Mouse (Mus musculus): ENCODE results near the gene Prr22. TPM values are rescaled to one million over a fixed set of nuclear protein-coding genes. Genes with fewer than 3 reads are reported as not detected.

The Prr22 gene
- total RNA-seq, 2 experiments from 2014 or later, result not detected

GRCm38 (mm10) chr17:56799276-56799675 lies 29.2 kb downstream of the Prr22 start:
- ATAC-seq (replicated peaks; ENCODE audit: low FRiP score, poor library complexity, severe bottlenecking), result no peak

DNA sequence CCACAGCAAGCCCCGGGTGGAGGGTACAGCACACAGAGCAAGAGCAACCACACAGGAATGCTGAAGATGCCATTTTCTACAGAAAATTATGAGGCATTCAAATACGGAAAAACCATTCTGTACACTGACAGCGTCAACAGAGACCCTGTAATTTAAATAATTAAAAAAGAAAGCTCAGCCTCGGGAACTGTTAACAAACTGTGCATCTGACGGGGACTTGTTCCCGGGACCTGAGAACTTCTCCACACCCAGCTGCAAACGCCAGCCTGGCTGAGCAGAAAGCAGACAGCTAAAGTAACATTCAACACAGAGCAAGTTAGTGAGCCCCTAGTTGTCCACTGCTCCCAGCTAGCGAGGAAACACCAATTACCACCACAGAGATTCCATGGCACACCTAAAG lies 32.0 kb downstream of the Prr22 start:
- ATAC-seq (replicated peaks; ENCODE audit: low FRiP score, poor library complexity, severe bottlenecking), result no peak

- no peak for ATAC-seq (replicated peaks; ENCODE audit: low FRiP score, poor library complexity, severe bottlenecking)
These were observed 34.9 kb downstream of the Prr22 start for GRCm38 (mm10) chr17:56804952-56805351.

- no peak for ATAC-seq (replicated peaks; ENCODE audit: low FRiP score, poor library complexity, severe bottlenecking)
These were observed 35.7 kb downstream of the Prr22 start for GRCm38 (mm10) chr17:56805784-56806183.

DNA sequence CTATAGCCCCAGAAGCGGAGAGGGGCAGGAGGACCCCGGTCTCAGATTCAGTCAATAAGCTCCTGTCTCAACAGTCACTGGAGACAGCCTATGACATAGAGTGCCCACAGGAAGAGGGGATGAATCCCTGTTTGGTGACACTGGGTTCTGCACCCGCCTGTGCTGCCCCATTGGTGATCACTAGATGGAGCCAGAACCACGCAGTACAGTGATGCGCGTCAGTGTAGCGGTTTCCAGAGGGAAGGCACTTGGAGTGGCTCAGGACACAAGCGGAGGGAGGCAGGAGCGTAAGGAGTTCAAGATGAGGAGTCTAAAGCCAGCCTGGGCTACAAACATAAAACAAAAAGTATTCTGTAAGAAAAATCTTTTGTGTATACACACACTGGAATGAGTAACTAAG lies 38.5 kb downstream of the Prr22 start:
- ATAC-seq (replicated peaks; ENCODE audit: low FRiP score, poor library complexity, severe bottlenecking), result peak; percentile 71

- no peak for ATAC-seq (replicated peaks; ENCODE audit: low FRiP score, poor library complexity, severe bottlenecking)
These were observed 40.2 kb downstream of the Prr22 start for GRCm38 (mm10) chr17:56810245-56810644.

- no peak for ATAC-seq (replicated peaks; ENCODE audit: low FRiP score, poor library complexity, severe bottlenecking)
These were observed 44.4 kb downstream of the Prr22 start for GRCm38 (mm10) chr17:56814316-56815056.

GRCm38 (mm10) chr17:56815057-56815345 lies 45.0 kb downstream of the Prr22 start:
- ATAC-seq (replicated peaks; ENCODE audit: low FRiP score, poor library complexity, severe bottlenecking), result no peak

GRCm38 (mm10) chr17:56818067-56818636 lies 48.1 kb downstream of the Prr22 start:
- ATAC-seq (replicated peaks; ENCODE audit: low FRiP score, poor library complexity, severe bottlenecking), result peak; percentile 68

GRCm38 (mm10) chr17:56819032-56819545 lies 49.0 kb downstream of the Prr22 start:
- ATAC-seq (replicated peaks; ENCODE audit: low FRiP score, poor library complexity, severe bottlenecking), result no peak

DNA sequence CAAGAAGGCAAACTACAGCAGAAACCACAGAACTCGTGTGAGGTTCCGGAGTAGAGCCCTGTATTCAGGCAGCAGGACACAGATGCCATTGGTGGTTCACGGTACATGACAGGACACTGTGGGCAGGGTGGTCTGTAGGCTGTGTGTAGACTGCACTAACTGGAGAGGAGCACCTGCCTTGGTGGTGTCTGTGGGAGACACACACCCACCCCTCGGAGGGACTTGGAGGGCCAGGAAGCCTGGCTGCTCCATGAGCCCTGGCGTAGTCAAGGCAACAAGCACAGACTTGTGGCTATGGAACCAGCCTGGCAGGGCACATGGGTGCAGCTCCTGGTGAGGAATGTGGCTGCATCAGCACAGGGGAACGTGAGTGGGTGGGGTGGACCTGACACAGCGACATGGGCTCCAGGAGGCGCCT lies 49.7 kb downstream of the Prr22 start:
- ATAC-seq (replicated peaks; ENCODE audit: low FRiP score, poor library complexity, severe bottlenecking), result peak; percentile 39; the same call in 1 of the 2 replicates

Other genes starting within 250 kb of the Prr22 start
- 6.1 TPM in 1 of 2 replicates, not detected in the other for gene Gm20219, start 215.9 kb upstream of the Prr22 start, total RNA-seq (2015; ENCODE audit: low replicate concordance)
- 1.2 TPM in 1 of 2 replicates, not detected in the other for gene Gm20219, start 215.9 kb upstream of the Prr22 start, total RNA-seq (2017; ENCODE audit: low replicate concordance)
- gene Safb2, start 185.7 kb upstream of the Prr22 start, total RNA-seq (2015; ENCODE audit: low replicate concordance), result 107 and 153 TPM in 2 replicates
- gene Safb2, start 185.7 kb upstream of the Prr22 start, total RNA-seq (2017; ENCODE audit: low replicate concordance), result 350 and 385 TPM in 2 replicates
- gene Safb, start 185.4 kb upstream of the Prr22 start, total RNA-seq (2015; ENCODE audit: low replicate concordance), result 120 and 141 TPM in 2 replicates
- gene Safb, start 185.4 kb upstream of the Prr22 start, total RNA-seq (2017; ENCODE audit: low replicate concordance), result 189 and 314 TPM in 2 replicates
- gene 2410015M20Rik, start 160.5 kb upstream of the Prr22 start, total RNA-seq (2015; ENCODE audit: low replicate concordance), result 21.8 and 29.9 TPM in 2 replicates
- gene 2410015M20Rik, start 160.5 kb upstream of the Prr22 start, total RNA-seq (2017; ENCODE audit: low replicate concordance), result 20.7 and 33.0 TPM in 2 replicates
- 298 and 344 TPM in 2 replicates for gene Rpl36, start 156.8 kb upstream of the Prr22 start, total RNA-seq (2015; ENCODE audit: low replicate concordance)
- gene Rpl36, start 156.8 kb upstream of the Prr22 start, total RNA-seq (2017; ENCODE audit: low replicate concordance), result 203 and 323 TPM in 2 replicates
- gene Lonp1, start 143.4 kb upstream of the Prr22 start, total RNA-seq (2015; ENCODE audit: low replicate concordance), result 3.6 and 4.2 TPM in 2 replicates
- gene Lonp1, start 143.4 kb upstream of the Prr22 start, total RNA-seq (2017; ENCODE audit: low replicate concordance), result 9.5 and 15.0 TPM in 2 replicates
- not detected in 2 replicates for gene Catsperd, start 142.1 kb upstream of the Prr22 start, total RNA-seq (2015; ENCODE audit: low replicate concordance)
- not detected in 2 replicates for gene Catsperd, start 142.1 kb upstream of the Prr22 start, total RNA-seq (2017; ENCODE audit: low replicate concordance)
- 51.1 and 73.9 TPM in 2 replicates for gene Ranbp3, start 97.0 kb upstream of the Prr22 start, total RNA-seq (2015; ENCODE audit: low replicate concordance)
- gene Ranbp3, start 97.0 kb upstream of the Prr22 start, total RNA-seq (2017; ENCODE audit: low replicate concordance), result 72.9 and 77.2 TPM in 2 replicates
- gene Ndufa11, start 52.5 kb upstream of the Prr22 start, total RNA-seq (2015; ENCODE audit: low replicate concordance), result 46.5 and 90.1 TPM in 2 replicates
- gene Ndufa11, start 52.5 kb upstream of the Prr22 start, total RNA-seq (2017; ENCODE audit: low replicate concordance), result 54.2 and 67.9 TPM in 2 replicates
- gene Vmac, start 52.2 kb upstream of the Prr22 start, total RNA-seq (2015; ENCODE audit: low replicate concordance), result 2.1 and 2.2 TPM in 2 replicates
- not detected in 2 replicates for gene Vmac, start 52.2 kb upstream of the Prr22 start, total RNA-seq (2017; ENCODE audit: low replicate concordance)
- not detected in 2 replicates for gene Nrtn, start 12.7 kb upstream of the Prr22 start, total RNA-seq (2015; ENCODE audit: low replicate concordance)
- not detected in 2 replicates for gene Nrtn, start 12.7 kb upstream of the Prr22 start, total RNA-seq (2017; ENCODE audit: low replicate concordance)
- 6.5 and 7.1 TPM in 2 replicates for gene Dus3l, start 5.5 kb upstream of the Prr22 start, total RNA-seq (2015; ENCODE audit: low replicate concordance)
- gene Dus3l, start 5.5 kb upstream of the Prr22 start, total RNA-seq (2017; ENCODE audit: low replicate concordance), result 3.0 and 5.4 TPM in 2 replicates
- 101 and 107 TPM in 2 replicates for gene Rfx2, start 60.8 kb downstream of the Prr22 start, total RNA-seq (2015; ENCODE audit: low replicate concordance)
- 76.1 and 105 TPM in 2 replicates for gene Rfx2, start 60.8 kb downstream of the Prr22 start, total RNA-seq (2017; ENCODE audit: low replicate concordance)
- gene Acsbg2, start 104.2 kb downstream of the Prr22 start, total RNA-seq (2015; ENCODE audit: low replicate concordance), result not detected in 2 replicates
- not detected in 2 replicates for gene Acsbg2, start 104.2 kb downstream of the Prr22 start, total RNA-seq (2017; ENCODE audit: low replicate concordance)
- not detected in 2 replicates for gene 1700061G19Rik, start 105.2 kb downstream of the Prr22 start, total RNA-seq (2015; ENCODE audit: low replicate concordance)
- not detected in 2 replicates for gene 1700061G19Rik, start 105.2 kb downstream of the Prr22 start, total RNA-seq (2017; ENCODE audit: low replicate concordance)
- gene Mllt1, start 165.2 kb downstream of the Prr22 start, total RNA-seq (2015; ENCODE audit: low replicate concordance), result 3.4 and 9.4 TPM in 2 replicates
- 4.4 and 6.4 TPM in 2 replicates for gene Mllt1, start 165.2 kb downstream of the Prr22 start, total RNA-seq (2017; ENCODE audit: low replicate concordance)
- gene Acer1, start 211.9 kb downstream of the Prr22 start, total RNA-seq (2015; ENCODE audit: low replicate concordance), result not detected in 2 replicates
- not detected in 2 replicates for gene Acer1, start 211.9 kb downstream of the Prr22 start, total RNA-seq (2017; ENCODE audit: low replicate concordance)
- 2.2 and 26.8 TPM in 2 replicates for gene Clpp, start 220.1 kb downstream of the Prr22 start, total RNA-seq (2015; ENCODE audit: low replicate concordance)
- gene Clpp, start 220.1 kb downstream of the Prr22 start, total RNA-seq (2017; ENCODE audit: low replicate concordance), result 10.8 and 15.7 TPM in 2 replicates
- gene Alkbh7, start 227.1 kb downstream of the Prr22 start, total RNA-seq (2015; ENCODE audit: low replicate concordance), result not detected in 2 replicates
- gene Alkbh7, start 227.1 kb downstream of the Prr22 start, total RNA-seq (2017; ENCODE audit: low replicate concordance), result 6.2 TPM in 1 of 2 replicates, not detected in the other
- not detected in 2 replicates for gene Pspn, start 229.8 kb downstream of the Prr22 start, total RNA-seq (2015; ENCODE audit: low replicate concordance)
- not detected in 2 replicates for gene Pspn, start 229.8 kb downstream of the Prr22 start, total RNA-seq (2017; ENCODE audit: low replicate concordance)
- gene Gtf2f1, start 241.0 kb downstream of the Prr22 start, total RNA-seq (2015; ENCODE audit: low replicate concordance), result 57.4 and 61.3 TPM in 2 replicates
- 70.8 and 90.7 TPM in 2 replicates for gene Gtf2f1, start 241.0 kb downstream of the Prr22 start, total RNA-seq (2017; ENCODE audit: low replicate concordance)
- not detected in 2 replicates for gene Gm17949, start 241.2 kb downstream of the Prr22 start, total RNA-seq (2015; ENCODE audit: low replicate concordance)
- gene Gm17949, start 241.2 kb downstream of the Prr22 start, total RNA-seq (2017; ENCODE audit: low replicate concordance), result not detected in 2 replicates